Mouse (Mus musculus): ENCODE data around the gene Gm8180.
"Not testable (repeated sequence)": the region's sequence is repeated elsewhere in the genome, so short reads cannot be mapped to it uniquely, and the experiment has no call there.

Gm8180 gene

GRCm38 (mm10) chr14:43784645-43785044, at the start of gene Gm8180:
TSS of gene Gm8180 (minus strand) at chr14:43784745.
- DNase-seq: not testable (repeated sequence)

- not testable (repeated sequence) for DNase-seq
Observed at GRCm38 (mm10) chr14:43830385-43830784, 45.8 kb upstream of the Gm8180 start.

GRCm38 (mm10) chr14:43824176-43824575, 39.6 kb upstream of the Gm8180 start:
- not testable (repeated sequence) for DNase-seq

- not testable (repeated sequence) for DNase-seq
Observed at GRCm38 (mm10) chr14:43821869-43822268, 37.3 kb upstream of the Gm8180 start.

GRCm38 (mm10) chr14:43812458-43812857, 27.9 kb upstream of the Gm8180 start:
- DNase-seq: peak; percentile 8 to 14

GRCm38 (mm10) chr14:43808142-43808541, 23.6 kb upstream of the Gm8180 start:
- not testable (repeated sequence) for DNase-seq

- not testable (repeated sequence) for DNase-seq
Observed at GRCm38 (mm10) chr14:43804435-43804834, 19.9 kb upstream of the Gm8180 start.

GRCm38 (mm10) chr14:43796905-43797470, 12.4 kb upstream of the Gm8180 start:
- DNase-seq: not testable (repeated sequence)

- DNase-seq: no peak
Observed at GRCm38 (mm10) chr14:43796069-43796904, 11.7 kb upstream of the Gm8180 start.

GRCm38 (mm10) chr14:43793811-43794210, 9.3 kb upstream of the Gm8180 start:
- not testable (repeated sequence) for DNase-seq

GRCm38 (mm10) chr14:43747566-43747965, 37.0 kb downstream of the Gm8180 start, which contains the start of gene Gm6526:
TSS of gene Gm6526 (plus strand) at chr14:43747866.
- DNase-seq: not testable (repeated sequence)

Data from cerebellum, adult 18-20 months (tissue).